Mouse (Mus musculus): ENCODE measurements around the gene Cpox. TPM values are rescaled to one million over a fixed set of nuclear protein-coding genes. Genes with fewer than 3 reads are reported as not detected.

The Cpox gene
- polyA plus RNA-seq, 1 experiment from 2014 or later: 26.9 TPM

GRCm38 (mm10) chr16:58689555-58690169 lies 19.6 kb downstream of the Cpox start:
- Histone ChIP-seq H3K27ac (replicated peaks) (no peak overlapping the region), H3K4me3 (no peak overlapping the region), H3K27me3 (replicated peaks; ENCODE audit: low read depth, poor library complexity, severe bottlenecking) (no peaks in the 10 kb centered on the region), H3K36me3 (replicated peaks) (no peaks in the 10 kb centered on the region), H3K9me3 (no peaks in the 10 kb centered on the region), H3K4me1 (no peaks in the 10 kb centered on the region)
- WGBS: 86% methylated on average over 5 of the region's 5 CpGs
- DNase-seq (ENCODE audit: low spot score): no peak

DNA sequence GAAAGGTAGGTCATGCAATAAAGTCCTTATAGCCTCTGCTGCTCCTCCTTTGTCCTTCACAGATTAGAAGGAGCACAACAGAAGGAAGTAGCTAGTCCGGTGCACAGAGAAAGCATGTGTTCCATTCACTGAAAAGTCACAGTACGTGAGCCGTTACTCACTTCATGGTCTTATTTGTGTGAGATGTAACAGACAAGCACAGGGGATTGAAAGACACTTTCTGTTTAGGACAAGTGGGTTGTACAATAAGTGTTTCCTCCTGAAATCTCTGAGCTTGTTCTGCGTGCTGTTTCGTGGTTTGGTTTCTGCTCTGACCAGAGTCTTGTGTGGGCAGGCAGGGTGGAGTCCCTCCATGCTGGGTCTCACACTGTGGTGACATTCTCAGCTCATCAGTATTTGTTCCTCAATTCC lies 20.2 kb downstream of the Cpox start:
- 93% methylated on average over 5 of the region's 5 CpGs for WGBS
- Histone ChIP-seq H3K9me3 (no peaks in the 10 kb centered on the region), H3K27ac (replicated peaks) (no peak overlapping the region), H3K27me3 (replicated peaks; ENCODE audit: low read depth, poor library complexity, severe bottlenecking) (no peaks in the 10 kb centered on the region), H3K4me1 (no peaks in the 10 kb centered on the region), H3K4me3 (no peak overlapping the region), H3K36me3 (replicated peaks) (no peaks in the 10 kb centered on the region)
- no peak for DNase-seq (ENCODE audit: low spot score)

DNA sequence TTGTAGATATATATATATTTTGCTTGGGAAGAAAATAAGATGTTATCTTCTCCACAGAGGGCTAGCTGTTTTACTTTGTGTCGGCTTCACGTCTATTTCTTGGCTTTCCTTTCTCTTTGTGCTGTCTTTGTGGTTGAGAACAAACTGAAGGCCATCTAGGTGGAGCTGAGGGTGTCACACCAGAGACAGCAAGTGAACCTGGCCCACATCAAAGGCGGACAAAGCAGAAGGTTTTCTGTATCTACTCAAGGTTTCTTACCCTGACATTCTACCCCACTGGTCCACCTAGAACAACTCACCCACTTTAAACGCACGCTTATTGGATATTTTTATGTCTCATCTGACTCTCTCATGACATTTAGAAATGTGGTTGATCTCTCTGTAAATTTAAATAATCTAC lies 24.0 kb downstream of the Cpox start:
- no peak overlapping the region for H3K27ac ChIP-seq (replicated peaks)
- no peaks in the 10 kb centered on the region for H3K27me3 ChIP-seq (replicated peaks; ENCODE audit: low read depth, poor library complexity, severe bottlenecking)
- 96% methylated on average over 5 of the region's 5 CpGs for WGBS
- H3K9me3 ChIP-seq: no peaks in the 10 kb centered on the region
- no peaks in the 10 kb centered on the region for H3K4me1 ChIP-seq
- H3K4me3 ChIP-seq: no peak overlapping the region
- no peak for DNase-seq (ENCODE audit: low spot score)
- no peaks in the 10 kb centered on the region for H3K36me3 ChIP-seq (replicated peaks)

GRCm38 (mm10) chr16:58696796-58697195 lies 26.7 kb downstream of the Cpox start:
- no peak overlapping the region for H3K27ac ChIP-seq (replicated peaks)
- no peaks in the 10 kb centered on the region for H3K36me3 ChIP-seq (replicated peaks)
- H3K4me1 ChIP-seq: peaks cover 2% of the 10 kb centered on the region; the same call in 1 of the 2 replicates
- WGBS: 85% methylated on average over 3 of the region's 3 CpGs
- no peaks in the 10 kb centered on the region for H3K9me3 ChIP-seq
- no peak overlapping the region for H3K4me3 ChIP-seq
- no peak for DNase-seq (ENCODE audit: low spot score)
- H3K27me3 ChIP-seq (replicated peaks; ENCODE audit: low read depth, poor library complexity, severe bottlenecking): no peaks in the 10 kb centered on the region

GRCm38 (mm10) chr16:58697261-58697660 lies 27.2 kb downstream of the Cpox start:
- Histone ChIP-seq H3K27me3 (replicated peaks; ENCODE audit: low read depth, poor library complexity, severe bottlenecking) (no peaks in the 10 kb centered on the region), H3K36me3 (replicated peaks) (no peaks in the 10 kb centered on the region), H3K9me3 (no peaks in the 10 kb centered on the region), H3K4me3 (no peak overlapping the region), H3K4me1 (peaks cover 3% of the 10 kb centered on the region; the same call in 1 of the 2 replicates), H3K27ac (replicated peaks) (no peak overlapping the region)
- no peak for DNase-seq (ENCODE audit: low spot score)
- WGBS: 92% methylated on average over 1 of the region's 1 CpGs

DNA sequence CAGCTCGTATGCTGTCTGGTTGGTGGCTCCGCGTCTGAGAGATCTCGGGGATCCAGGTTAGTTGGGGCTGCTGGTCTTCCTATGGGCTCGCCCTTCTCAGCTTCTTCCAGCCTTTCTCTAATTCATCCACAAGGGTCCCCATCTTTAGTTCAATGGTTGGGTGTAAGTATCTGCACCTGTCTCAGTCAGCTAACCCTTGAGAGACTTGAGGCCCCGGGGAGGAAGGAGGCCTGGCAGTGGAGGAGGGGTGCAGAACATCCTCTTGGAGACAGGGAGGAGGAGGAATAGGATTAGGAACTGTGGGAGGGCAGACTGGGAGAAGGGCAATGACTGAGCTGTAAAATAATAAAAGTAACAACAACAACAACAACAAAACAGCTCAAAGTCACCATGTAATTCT lies 30.1 kb downstream of the Cpox start:
- H3K27me3 ChIP-seq (replicated peaks; ENCODE audit: low read depth, poor library complexity, severe bottlenecking): no peaks in the 10 kb centered on the region
- H3K9me3 ChIP-seq: no peaks in the 10 kb centered on the region
- H3K36me3 ChIP-seq (replicated peaks): no peaks in the 10 kb centered on the region
- peaks cover 13% of the 10 kb centered on the region for H3K4me1 ChIP-seq
- H3K27ac ChIP-seq (replicated peaks): no peak overlapping the region
- no peak for DNase-seq (ENCODE audit: low spot score)
- 82% methylated on average over 6 of the region's 6 CpGs for WGBS
- no peak overlapping the region for H3K4me3 ChIP-seq

- Histone ChIP-seq H3K9me3 (no peaks in the 10 kb centered on the region), H3K36me3 (replicated peaks) (no peaks in the 10 kb centered on the region), H3K27me3 (replicated peaks; ENCODE audit: low read depth, poor library complexity, severe bottlenecking) (no peaks in the 10 kb centered on the region), H3K4me1 (peaks cover 13% of the 10 kb centered on the region), H3K4me3 (no peak overlapping the region), H3K27ac (replicated peaks) (no peak overlapping the region)
- no peak for DNase-seq (ENCODE audit: low spot score)
- WGBS: 82% methylated on average over 12 of the region's 12 CpGs
Measured at GRCm38 (mm10) chr16:58700816-58701424, 30.8 kb downstream of the Cpox start.

DNA sequence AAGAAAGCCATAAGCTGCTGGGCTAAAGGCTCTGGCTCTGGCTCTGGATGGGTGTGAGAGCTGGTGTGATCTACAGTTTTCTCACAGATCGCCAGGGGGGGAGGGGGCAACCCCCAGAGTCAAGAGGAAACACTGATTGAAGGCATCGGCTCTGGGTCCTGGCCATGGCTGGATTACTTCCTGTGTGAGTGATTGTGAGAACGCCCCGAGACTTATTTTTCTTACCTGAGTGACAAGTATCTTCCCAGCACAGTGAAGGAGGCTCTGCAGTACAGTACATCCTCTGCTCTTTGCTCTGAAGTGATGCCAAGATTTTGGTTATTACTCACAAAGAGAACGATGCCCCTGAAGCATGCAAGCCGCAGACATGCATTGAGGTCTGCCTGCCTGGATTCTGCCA lies 31.7 kb downstream of the Cpox start:
- Histone ChIP-seq H3K27me3 (replicated peaks; ENCODE audit: low read depth, poor library complexity, severe bottlenecking) (no peaks in the 10 kb centered on the region), H3K4me1 (peaks cover 13% of the 10 kb centered on the region), H3K27ac (replicated peaks) (no peak overlapping the region), H3K36me3 (replicated peaks) (no peaks in the 10 kb centered on the region), H3K4me3 (no peak overlapping the region), H3K9me3 (no peaks in the 10 kb centered on the region)
- WGBS: 68% methylated on average over 6 of the region's 6 CpGs
- no peak for DNase-seq (ENCODE audit: low spot score)

- Histone ChIP-seq H3K27me3 (replicated peaks; ENCODE audit: low read depth, poor library complexity, severe bottlenecking) (no peaks in the 10 kb centered on the region), H3K27ac (replicated peaks) (no peak overlapping the region), H3K4me1 (peaks cover 13% of the 10 kb centered on the region), H3K4me3 (no peak overlapping the region), H3K36me3 (replicated peaks) (no peaks in the 10 kb centered on the region), H3K9me3 (no peaks in the 10 kb centered on the region)
- no peak for DNase-seq (ENCODE audit: low spot score)
- WGBS: 83% methylated on average over 10 of the region's 10 CpGs
Measured at GRCm38 (mm10) chr16:58702329-58702932, 32.3 kb downstream of the Cpox start.

DNA sequence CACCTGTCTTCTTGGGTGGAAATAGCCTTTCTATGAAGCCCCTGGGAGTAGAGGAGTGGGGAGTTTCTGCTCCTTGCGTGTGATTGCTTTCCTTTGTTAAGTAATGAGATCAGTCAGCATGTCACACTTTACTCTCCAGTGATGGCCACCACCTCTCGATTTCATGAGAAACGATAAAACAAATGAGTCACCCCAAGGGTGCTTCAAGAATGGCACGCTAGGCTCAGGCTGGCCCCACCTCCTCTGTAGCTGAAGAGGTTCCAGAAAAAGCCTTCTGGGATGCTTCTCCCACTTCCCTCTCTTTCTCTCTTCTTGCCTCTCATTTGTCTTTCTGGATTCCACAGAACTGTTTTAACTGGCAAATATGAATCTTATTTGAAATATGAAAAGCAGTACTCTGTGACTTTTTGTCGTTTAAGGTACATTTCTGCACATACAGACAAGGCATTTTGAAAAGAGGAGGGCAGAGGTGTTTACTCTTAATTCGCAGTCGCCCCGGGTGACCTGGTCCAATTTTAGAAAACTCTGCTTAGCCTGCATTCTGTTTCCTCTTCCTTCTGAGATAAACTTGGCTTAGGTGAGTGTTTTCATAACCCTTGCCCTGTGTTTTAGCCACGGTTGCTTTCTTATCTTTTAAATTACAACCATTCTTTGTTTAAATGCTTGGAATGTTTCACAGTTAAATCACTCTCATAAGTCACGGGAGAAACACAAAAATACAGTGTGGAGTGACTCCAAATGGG lies 33.5 kb downstream of the Cpox start:
- H3K9me3 ChIP-seq: no peaks in the 10 kb centered on the region
- no peak overlapping the region for H3K27ac ChIP-seq (replicated peaks)
- no peaks in the 10 kb centered on the region for H3K27me3 ChIP-seq (replicated peaks; ENCODE audit: low read depth, poor library complexity, severe bottlenecking)
- H3K4me1 ChIP-seq: peaks cover 13% of the 10 kb centered on the region
- 36% methylated on average over 10 of the region's 10 CpGs for WGBS
- DNase-seq (ENCODE audit: low spot score): no peak
- no peak overlapping the region for H3K4me3 ChIP-seq
- no peaks in the 10 kb centered on the region for H3K36me3 ChIP-seq (replicated peaks)

GRCm38 (mm10) chr16:58704999-58705398 lies 34.9 kb downstream of the Cpox start:
- Histone ChIP-seq H3K27ac (replicated peaks) (no peak overlapping the region), H3K36me3 (replicated peaks) (no peaks in the 10 kb centered on the region), H3K4me1 (peaks cover 13% of the 10 kb centered on the region), H3K27me3 (replicated peaks; ENCODE audit: low read depth, poor library complexity, severe bottlenecking) (no peaks in the 10 kb centered on the region), H3K9me3 (no peaks in the 10 kb centered on the region), H3K4me3 (no peak overlapping the region)
- DNase-seq (ENCODE audit: low spot score): no peak

- Histone ChIP-seq H3K9me3 (no peaks in the 10 kb centered on the region), H3K27me3 (replicated peaks; ENCODE audit: low read depth, poor library complexity, severe bottlenecking) (no peaks in the 10 kb centered on the region), H3K27ac (replicated peaks) (no peak overlapping the region), H3K4me1 (peaks cover 9% of the 10 kb centered on the region; the same call in 1 of the 2 replicates), H3K36me3 (replicated peaks) (no peaks in the 10 kb centered on the region), H3K4me3 (no peak overlapping the region)
- DNase-seq (ENCODE audit: low spot score): no peak
- 86% methylated on average over 4 of the region's 4 CpGs for WGBS
Measured at GRCm38 (mm10) chr16:58707276-58707905, 37.3 kb downstream of the Cpox start.

All from embryonic facial prominence, embryonic 10.5 days (tissue).